Mouse (Mus musculus): ENCODE measurements around the gene Stpg3. TPM values are rescaled to one million over a fixed set of nuclear protein-coding genes. Genes with fewer than 3 reads are reported as not detected.

Stpg3 gene
- polyA plus RNA-seq, 1 experiment from 2014 or later = 0.43 TPM

DNA sequence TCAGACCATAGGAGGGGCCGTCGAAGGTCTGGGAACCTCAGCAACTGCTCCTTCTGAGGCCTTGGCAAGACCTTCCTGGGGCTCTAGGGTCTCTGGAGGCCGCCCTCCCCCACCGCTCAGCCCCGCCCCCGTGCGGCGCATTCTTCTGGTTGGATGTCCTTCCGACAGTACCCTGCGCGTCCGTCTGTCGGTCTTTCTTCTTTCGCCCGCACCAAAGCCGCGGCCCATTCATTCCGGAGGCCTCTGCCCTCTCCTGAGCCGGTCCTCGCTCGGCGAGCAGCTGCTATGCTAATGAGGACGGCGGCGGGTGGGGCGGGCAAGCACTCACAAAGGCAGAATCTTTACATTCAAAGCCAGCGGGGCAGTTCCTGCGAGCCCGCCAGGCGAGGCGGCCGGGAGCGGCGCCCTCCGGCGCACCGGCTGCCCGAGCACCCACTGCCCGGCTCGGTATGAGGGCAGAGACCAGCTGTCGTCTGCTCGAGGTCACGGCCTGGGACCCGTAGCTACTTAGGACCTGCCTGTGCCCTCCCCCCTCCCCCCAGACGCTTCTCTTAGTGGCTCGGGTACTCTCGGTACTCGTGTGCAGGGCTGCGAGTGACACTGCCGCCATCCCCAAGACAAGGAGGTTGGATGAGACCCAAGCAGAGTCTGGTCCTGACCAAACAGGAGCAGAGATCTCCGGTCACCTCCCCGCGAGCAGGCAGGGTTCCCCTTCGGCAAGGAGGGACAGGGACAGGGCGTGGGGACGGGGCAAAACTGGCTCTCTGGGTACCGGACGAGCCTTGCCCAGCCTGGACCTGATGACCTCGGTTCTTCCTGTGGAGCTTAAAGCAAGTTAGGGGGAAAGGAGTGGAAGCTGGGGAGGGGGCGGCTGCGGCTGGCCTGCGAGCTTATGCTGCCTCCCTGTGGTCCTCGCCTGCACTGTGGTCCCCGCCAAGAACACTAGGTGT lies 28.5 kb downstream of the Stpg3 start:
- peak overlapping the region; percentile 60 for H3K9ac ChIP-seq (ENCODE audit: low read depth, low read length)
- H3K27me3 ChIP-seq (ENCODE audit: insufficient read depth, low read length) = no peaks in the 10 kb centered on the region
- H3K4me3 ChIP-seq (replicated peaks; ENCODE audit: low read depth, low read length) = peak overlapping the region; percentile 38

DNA sequence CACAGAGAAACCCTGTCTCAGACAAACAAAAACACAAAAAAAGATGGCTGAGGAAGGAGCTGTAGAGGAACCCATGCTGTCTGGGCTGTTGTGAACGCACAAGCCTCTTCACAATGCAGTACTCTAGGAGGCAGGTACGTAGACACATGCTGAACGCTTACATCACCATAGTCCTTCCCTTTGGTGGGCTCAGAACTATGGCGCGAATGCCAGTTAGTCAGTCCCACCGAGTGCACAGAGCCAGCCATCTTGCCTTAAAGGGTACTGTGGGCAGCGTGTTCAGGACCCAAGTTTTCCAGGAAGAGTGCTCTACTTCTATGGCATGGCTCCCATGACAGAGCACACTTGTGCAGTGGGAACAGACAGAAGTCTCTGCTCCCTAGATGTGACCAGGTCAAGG lies 29.9 kb downstream of the Stpg3 start:
- Histone ChIP-seq H3K4me2 (ENCODE audit: low read length) (no peak overlapping the region), H3K9ac (ENCODE audit: low read depth, low read length) (no peak overlapping the region), H3K36me3 (ENCODE audit: insufficient read depth, low read length) (no peaks in the 10 kb centered on the region), H3K27me3 (ENCODE audit: insufficient read depth, low read length) (no peaks in the 10 kb centered on the region), H3K4me1 (replicated peaks; ENCODE audit: insufficient read depth, low read length) (no peaks in the 10 kb centered on the region; the same call in 1 of the 2 replicates), H3K9me3 (replicated peaks; ENCODE audit: low read length) (no peaks in the 10 kb centered on the region), H3K27ac (no peak overlapping the region), H3K4me3 (replicated peaks; ENCODE audit: low read depth, low read length) (no peak overlapping the region)
- no peak for TF ChIP-seq CTCF (IDR thresholded peaks at IDR 0.05; ENCODE audit: low read depth)
- 93% methylated on average over 7 of the region's 7 CpGs for WGBS
- no peak for ATAC-seq (replicated peaks; ENCODE audit: low FRiP score, low read depth)
- DNase-seq (ENCODE audit: low spot score) = no peak

More for the DNA sequence above, 28.5 kb downstream of the Stpg3 start:
- no peaks in the 10 kb centered on the region for H3K9me3 ChIP-seq (replicated peaks; ENCODE audit: low read length)
- H3K4me1 ChIP-seq (replicated peaks; ENCODE audit: insufficient read depth, low read length) = no peaks in the 10 kb centered on the region; the same call in 1 of the 2 replicates
- WGBS = 1% methylated on average over 64 of the region's 64 CpGs
- H3K4me2 ChIP-seq (ENCODE audit: low read length) = peak overlapping the region; percentile 90
- H3K27ac ChIP-seq = peak overlapping the region; percentile 75
- ATAC-seq (replicated peaks; ENCODE audit: low FRiP score, low read depth) = peak; percentile 66
- no peaks in the 10 kb centered on the region for H3K36me3 ChIP-seq (ENCODE audit: insufficient read depth, low read length)
- TF ChIP-seq CTCF (IDR thresholded peaks at IDR 0.05; ENCODE audit: low read depth) = peak; percentile 80
- DNase-seq (ENCODE audit: low spot score) = peak; percentile 74

DNA sequence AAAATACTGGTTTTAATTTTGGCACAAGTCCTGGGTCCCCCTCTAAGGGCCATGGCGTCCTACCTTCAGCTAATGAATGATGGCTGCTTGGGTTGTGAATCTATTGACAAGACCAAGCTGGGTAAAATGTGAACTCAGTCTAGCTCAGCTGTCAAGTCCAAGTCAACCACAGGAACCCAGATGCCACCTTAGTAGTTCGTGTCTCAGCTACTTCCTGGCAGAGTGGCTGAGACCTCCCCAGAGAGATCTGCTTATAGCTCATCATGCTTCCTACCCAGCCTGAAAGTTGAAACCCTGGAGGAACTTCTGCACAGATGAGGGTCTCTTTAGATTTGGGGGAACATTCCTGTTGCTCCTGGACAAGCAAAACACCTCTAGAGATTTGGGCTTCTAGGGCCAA lies 31.1 kb downstream of the Stpg3 start:
- no peaks in the 10 kb centered on the region for H3K9me3 ChIP-seq (replicated peaks; ENCODE audit: low read length)
- no peaks in the 10 kb centered on the region for H3K27me3 ChIP-seq (ENCODE audit: insufficient read depth, low read length)
- H3K4me1 ChIP-seq (replicated peaks; ENCODE audit: insufficient read depth, low read length) = peaks cover 4% of the 10 kb centered on the region; the same call in 1 of the 2 replicates
- DNase-seq (ENCODE audit: low spot score) (no peak), ATAC-seq (replicated peaks; ENCODE audit: low FRiP score, low read depth) (no peak)
- H3K4me2 ChIP-seq (ENCODE audit: low read length) = peak overlapping the region; percentile 83
- WGBS = 66% methylated on average over 2 of the region's 2 CpGs
- no peak overlapping the region for H3K27ac ChIP-seq
- H3K9ac ChIP-seq (ENCODE audit: low read depth, low read length) = no peak overlapping the region
- TF ChIP-seq CTCF (IDR thresholded peaks at IDR 0.05; ENCODE audit: low read depth) = no peak
- H3K36me3 ChIP-seq (ENCODE audit: insufficient read depth, low read length) = no peaks in the 10 kb centered on the region
- no peak overlapping the region; the same call in 1 of the 2 replicates for H3K4me3 ChIP-seq (replicated peaks; ENCODE audit: low read depth, low read length)

DNA sequence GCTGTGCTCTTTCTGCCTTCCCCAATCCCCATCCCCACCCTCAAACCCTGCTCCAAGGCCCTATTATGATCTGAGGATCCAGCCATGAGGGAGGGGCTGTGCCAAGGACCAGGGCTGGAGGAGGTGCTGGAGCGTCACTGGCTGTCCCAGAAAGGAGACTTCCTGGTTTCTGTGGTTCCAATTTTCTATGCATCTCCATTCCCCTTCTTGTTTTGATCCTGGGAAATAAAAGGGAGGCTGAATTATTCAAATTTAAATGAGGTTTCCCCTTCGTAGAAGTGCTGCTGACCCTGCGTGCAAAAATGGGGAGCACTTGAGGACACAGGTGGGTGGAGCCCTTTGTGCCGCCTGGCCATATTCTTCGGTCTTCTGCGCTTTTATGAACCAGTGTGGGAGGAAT lies 31.8 kb downstream of the Stpg3 start:
- no peak overlapping the region for H3K27ac ChIP-seq
- 0 out of 2 replicates have a peak overlapping the region, but pooled peaks have one; percentile 10 for H3K9ac ChIP-seq (ENCODE audit: low read depth, low read length)
- 18% methylated on average over 6 of the region's 6 CpGs for WGBS
- ATAC-seq (replicated peaks; ENCODE audit: low FRiP score, low read depth) (no peak), DNase-seq (ENCODE audit: low spot score) (no peak)
- no peak for TF ChIP-seq CTCF (IDR thresholded peaks at IDR 0.05; ENCODE audit: low read depth)
- H3K4me2 ChIP-seq (ENCODE audit: low read length) = peak overlapping the region; percentile 83
- H3K27me3 ChIP-seq (ENCODE audit: insufficient read depth, low read length) = no peaks in the 10 kb centered on the region
- H3K9me3 ChIP-seq (replicated peaks; ENCODE audit: low read length) = no peaks in the 10 kb centered on the region
- H3K36me3 ChIP-seq (ENCODE audit: insufficient read depth, low read length) = no peaks in the 10 kb centered on the region
- H3K4me1 ChIP-seq (replicated peaks; ENCODE audit: insufficient read depth, low read length) = peaks cover 11% of the 10 kb centered on the region
- peak overlapping the region; percentile 63 for H3K4me3 ChIP-seq (replicated peaks; ENCODE audit: low read depth, low read length)

DNA sequence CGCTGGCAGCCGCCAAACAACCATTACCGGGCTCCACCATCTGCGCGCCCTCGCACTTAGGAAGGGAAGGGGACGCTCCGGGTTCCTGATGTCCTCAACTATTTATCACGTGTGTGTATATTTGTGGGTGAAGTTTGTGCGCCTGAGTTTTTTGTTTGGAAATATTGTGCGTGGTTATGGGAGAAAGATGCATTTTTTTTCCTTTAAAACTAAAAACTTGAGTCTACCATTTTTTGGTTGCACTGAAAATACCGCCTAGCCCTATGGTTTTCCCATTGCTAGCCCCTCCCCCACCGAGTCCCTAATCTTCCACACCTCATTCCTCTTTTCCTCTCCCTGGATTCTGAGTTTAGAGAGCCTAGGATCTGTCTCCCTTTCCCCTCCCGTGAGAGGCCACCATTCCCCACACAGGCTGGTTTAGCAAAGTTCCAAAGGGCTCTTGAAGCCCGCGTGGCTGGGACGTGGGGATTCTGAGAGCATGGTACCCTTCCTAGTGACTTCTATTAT lies 32.5 kb downstream of the Stpg3 start:
- DNase-seq (ENCODE audit: low spot score) = no peak
- H3K4me2 ChIP-seq (ENCODE audit: low read length) = peak overlapping the region; percentile 83
- no peak for TF ChIP-seq CTCF (IDR thresholded peaks at IDR 0.05; ENCODE audit: low read depth)
- H3K27ac ChIP-seq = peak overlapping the region; percentile 86; the same call in 1 of the 2 replicates
- H3K4me1 ChIP-seq (replicated peaks; ENCODE audit: insufficient read depth, low read length) = peaks cover 17% of the 10 kb centered on the region
- WGBS = under 1% methylated on average over 17 of the region's 17 CpGs
- H3K36me3 ChIP-seq (ENCODE audit: insufficient read depth, low read length) = no peaks in the 10 kb centered on the region
- peak overlapping the region; percentile 72 for H3K9ac ChIP-seq (ENCODE audit: low read depth, low read length)
- no peak for ATAC-seq (replicated peaks; ENCODE audit: low FRiP score, low read depth)
- no peaks in the 10 kb centered on the region for H3K27me3 ChIP-seq (ENCODE audit: insufficient read depth, low read length)
- H3K9me3 ChIP-seq (replicated peaks; ENCODE audit: low read length) = no peaks in the 10 kb centered on the region
- H3K4me3 ChIP-seq (replicated peaks; ENCODE audit: low read depth, low read length) = peak overlapping the region; percentile 63
